Mouse (Mus musculus) spleen, adult 2 months (tissue): Measurements from ENCODE around the gene Fbxo31.
A peak's percentile ranks its signal among the peaks of the same experiment; 100 is the strongest.

Source experiments
- CTCF ChIP-seq: fragments of 200-500 bp; IDR thresholded peaks from 2 replicates; pipeline ENCODE4 v1.5.1; 2011; ENCODE audit warnings: mild to moderate bottlenecking, inconsistent platforms; ENCODE audit not compliant: insufficient read depth, insufficient read length, insufficient replicate concordance; ENCODE audit errors: extremely low read depth
- POLR2A ChIP-seq: fragments of 200-500 bp; IDR thresholded peaks from 2 replicates; pipeline ENCODE4 v1.6.1; 2011; ENCODE audit warnings: low read depth, low read length, inconsistent platforms

- TF ChIP-seq POLR2A: no peak
- peak; percentile 37; the same call in 1 of the 2 replicates for TF ChIP-seq CTCF
These were observed 24.3 kb upstream of the Fbxo31 start for GRCm38 (mm10) chr8:121602860-121603259.
